Mouse (Mus musculus) 416B (cell line): Measurements from ENCODE around the gene Ifi209.
"Not testable (repeated sequence)": the region's sequence is repeated elsewhere in the genome, so short reads cannot be mapped to it uniquely, and the experiment has no call there.

ENCODE experiments used
- DNase-seq: peaks from one replicate; pipeline ENCODE4 v3.0.0; 2011; ENCODE audit warnings: low read depth

Gene Ifi209

DNA sequence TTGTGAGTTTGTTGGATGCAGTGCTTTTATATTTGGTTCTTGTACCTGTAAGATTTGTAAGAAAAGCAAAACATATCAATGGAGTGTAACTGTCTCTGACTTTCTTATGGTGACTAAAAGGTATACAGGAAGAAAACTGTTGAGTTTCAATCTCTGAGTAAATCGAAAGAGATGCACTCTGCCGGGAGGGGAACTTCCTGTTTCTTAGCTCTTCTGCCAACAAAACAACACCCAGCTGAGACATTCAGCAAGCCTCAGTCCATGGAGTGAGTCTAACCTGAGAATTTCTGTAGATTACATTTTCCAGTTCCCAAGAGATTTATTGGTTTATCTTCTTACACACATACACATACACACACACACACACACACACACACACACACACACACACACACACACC lies at the start of gene Ifi209:
Gene Ifi209, plus strand, starts transcription at position 296 of the 400 bp plus-strand sequence.
- DNase-seq, result not testable (repeated sequence)

DNA sequence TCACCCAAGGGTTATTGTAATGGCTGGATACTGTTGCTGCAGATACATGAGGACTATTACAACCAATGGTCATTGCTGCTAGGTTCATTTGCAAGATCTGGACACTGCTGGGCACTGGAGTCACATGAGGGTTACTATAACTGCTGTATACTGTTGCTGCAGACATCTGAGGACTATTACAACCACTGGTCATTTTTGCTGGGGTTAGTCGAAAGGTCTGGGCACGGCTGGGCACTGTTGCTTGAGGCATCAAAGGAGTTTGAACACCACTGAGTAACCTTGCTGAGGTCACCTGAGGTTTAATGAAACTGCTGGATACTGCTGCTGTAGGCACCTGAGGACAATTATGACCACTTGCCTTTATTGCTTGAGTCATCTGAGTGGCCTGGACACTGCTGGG lies 41.0 kb upstream of the Ifi209 start:
- DNase-seq, result not testable (repeated sequence)

DNA sequence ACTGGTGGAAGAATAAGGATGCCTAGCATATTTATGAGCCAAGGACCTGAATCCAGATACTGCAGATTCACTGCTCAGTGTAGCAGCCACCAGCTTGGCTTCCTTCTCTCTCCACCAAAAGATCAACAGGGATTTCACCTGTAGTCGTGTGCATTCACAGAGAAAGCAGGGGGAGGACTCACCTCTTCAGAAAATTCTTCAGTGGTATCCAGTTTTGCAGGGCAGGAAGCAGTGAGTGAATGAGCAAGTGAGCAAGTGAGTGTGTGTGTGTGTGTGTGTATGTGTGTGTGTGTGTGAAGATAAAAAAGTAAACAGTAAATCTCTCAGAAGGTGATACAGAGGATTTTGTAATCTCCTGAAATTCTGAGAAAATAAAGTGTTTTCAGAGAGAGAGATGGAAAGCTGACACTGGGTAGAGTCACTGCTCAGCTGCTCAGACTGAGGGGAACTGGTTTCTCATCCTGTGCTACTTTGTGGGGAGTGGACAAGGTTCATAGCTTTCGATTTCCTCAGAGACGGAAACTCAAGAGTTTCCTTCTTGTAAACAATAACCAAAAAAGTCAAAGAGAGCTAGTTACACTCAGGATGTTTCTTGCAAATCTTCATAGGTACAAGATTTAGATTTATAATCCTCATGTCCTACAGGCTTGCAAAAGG lies 31.8 kb upstream of the Ifi209 start, which contains the start of gene Ifi213:
Gene Ifi213, minus strand, starts transcription at position 437 of the 657 bp plus-strand sequence.
- not testable (repeated sequence) for DNase-seq

DNA sequence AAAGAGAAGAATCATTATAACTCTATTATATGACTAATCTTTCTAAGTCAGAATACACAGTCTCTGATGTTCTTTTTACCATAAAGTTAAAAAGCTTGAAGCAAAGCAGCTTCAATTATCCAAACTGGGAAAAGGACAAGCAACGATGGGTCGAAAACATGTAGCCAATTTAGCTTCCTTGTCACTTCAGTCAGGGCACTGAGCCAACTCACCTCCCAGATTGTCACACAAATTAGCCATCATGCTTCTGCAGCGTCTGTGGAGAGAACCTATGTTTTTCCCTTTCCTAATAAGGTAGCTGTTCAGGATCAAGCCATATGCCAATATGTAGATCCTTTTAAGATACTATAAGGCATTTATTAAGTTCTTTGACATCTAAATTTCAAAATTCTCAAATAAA lies 20.4 kb upstream of the Ifi209 start:
- DNase-seq, result not testable (repeated sequence)

DNA sequence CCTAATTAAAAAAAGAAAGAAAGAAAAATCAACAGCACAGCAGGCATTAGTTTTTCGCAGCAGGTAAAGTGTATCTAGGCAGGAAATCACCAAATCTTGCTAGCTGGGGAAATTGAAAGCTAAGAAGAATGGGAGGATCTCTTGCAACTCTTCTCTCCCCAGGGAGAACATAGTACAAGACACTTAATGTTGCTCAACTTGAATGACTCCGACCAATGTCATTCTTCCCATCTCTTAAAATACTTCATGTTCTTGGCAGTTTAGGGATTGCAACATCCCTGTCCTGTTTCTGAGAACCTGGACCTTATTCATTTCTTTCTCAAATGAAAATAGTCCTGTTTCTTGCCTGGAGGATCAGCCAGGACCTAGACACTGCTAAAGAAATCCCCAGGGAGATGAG lies 8.5 kb upstream of the Ifi209 start:
- DNase-seq, result not testable (repeated sequence)

DNA sequence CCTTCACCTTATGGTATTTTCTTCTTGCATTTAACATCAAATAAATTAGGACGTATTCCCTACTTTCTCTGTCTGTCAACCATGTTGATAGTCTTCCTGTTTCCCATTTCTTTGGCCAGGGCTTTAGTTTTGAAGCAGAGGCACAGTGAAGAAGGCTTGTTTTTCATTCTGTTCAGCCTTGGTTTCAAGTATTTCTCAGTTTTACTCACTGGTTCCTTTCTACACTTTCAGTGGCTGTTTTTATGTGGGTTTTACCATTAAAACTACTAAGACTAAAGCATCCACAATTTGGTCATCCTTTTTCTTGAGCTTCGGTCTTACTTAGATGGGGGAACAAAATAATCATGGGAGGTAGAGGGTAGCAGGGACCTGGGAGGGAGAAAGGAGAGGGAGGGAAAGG lies 6.7 kb upstream of the Ifi209 start:
- no peak for DNase-seq

DNA sequence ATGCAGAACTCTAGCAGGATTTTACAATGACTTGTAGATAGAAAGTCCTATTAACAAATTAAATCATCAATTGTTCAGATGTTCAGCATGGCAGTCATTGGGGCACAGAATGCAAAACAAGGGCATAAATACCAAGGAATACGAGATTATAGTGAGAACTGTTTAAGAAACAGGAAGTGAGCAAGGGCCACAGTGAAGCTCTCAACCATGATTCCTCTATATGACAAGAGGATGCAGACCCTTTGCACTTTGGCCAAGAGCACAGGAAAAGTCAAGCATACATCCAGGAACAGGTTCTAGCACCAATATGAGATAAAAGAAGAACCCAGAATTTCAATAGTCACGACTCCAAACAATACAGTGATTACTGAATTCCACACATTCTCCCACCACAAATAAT lies 4.0 kb upstream of the Ifi209 start:
- no peak for DNase-seq

DNA sequence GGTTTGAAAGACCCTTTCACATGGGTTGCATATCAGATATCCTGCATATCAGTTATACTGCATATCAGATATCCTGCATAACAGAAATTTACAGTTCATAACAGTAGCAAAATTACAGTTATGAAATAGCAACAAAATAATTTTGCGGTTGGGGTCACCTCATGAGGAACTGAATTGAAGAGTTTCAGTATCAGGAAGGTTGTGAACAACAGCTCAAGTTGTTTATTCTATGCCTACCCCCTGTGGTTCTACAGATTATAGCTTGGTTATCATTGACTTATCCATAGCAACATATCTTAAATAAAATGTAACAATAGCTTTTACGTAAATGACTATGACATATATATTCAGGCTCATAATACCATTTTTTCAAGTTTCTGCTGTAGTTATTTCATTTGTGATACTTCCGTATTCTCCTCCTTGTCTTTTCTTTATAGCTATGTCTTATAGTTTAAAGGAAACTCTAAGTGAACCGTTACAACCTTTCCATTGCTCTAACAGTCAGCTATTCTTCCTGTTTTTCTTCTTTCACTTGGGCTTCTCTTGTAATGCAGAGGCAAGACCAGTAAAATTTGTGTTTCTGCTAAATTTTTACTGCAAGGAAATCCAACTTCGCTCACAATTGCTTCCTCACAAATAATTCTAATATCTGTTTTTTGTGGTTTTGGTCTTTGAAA lies 3.4 kb downstream of the Ifi209 start:
- DNase-seq, result no peak

DNA sequence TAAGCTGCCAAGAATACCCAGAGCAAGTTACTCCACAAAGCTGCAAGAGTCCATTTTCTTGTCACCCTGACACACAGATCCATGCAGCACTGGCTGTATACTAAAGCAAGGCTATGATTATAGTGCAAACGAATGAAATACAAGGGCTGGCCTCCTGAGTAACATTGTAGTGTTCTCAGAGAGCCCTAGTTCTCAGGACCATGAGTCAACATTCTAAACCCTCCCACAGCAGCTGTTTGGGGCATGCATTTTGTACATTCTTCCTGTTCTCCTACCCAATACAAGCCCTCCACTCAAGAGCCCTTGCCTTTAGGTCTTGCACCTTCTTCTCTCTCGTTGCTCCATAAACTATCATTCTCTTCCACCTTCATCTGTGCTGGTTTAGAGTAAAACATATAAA lies 14.7 kb downstream of the Ifi209 start:
- DNase-seq, result no peak

DNA sequence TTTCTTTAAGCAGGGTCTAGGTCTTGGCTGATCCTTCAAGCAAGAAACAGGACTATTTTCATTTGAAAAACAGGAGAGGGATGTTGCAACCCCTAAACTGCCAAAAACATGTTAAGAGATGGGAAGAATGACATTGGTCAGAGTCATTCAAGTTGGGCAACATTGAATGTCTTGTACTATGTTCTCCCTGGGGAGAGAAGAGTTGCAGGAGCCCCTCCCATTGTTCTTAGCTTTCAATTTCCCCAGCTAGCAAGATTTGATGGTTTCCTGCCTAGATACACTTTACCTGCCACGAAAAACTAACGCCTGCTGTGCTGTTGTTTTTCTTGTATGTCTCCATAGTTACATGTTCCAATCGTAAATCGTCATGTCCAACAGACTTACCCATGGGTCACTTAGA lies 27.3 kb downstream of the Ifi209 start:
- no peak for DNase-seq

DNA sequence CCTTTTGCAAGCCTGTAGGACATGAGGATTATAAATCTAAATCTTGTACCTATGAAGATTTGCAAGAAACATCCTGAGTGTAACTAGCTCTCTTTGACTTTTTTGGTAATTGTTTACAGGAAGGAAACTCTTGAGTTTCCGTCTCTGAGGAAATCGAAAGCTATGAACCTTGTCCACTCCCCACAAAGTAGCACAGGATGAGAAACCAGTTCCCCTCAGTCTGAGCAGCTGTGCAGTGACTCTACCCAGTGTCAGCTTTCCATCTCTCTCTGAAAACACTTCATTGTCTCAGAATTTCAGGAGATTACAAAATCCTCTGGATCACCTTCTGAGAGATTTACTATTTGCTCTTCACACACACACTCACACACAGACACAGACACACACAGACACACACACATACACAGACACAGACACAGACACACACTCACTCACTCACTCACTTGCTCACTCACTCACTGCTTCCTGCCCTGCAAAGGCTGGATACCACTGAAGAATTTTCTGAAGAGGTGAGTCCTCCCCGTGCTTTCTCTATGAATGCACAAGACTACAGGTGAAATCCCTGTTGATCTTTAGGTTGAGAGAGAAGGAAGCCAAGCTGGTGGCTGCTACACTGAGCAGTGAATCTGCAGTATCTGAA lies 42.9 kb downstream of the Ifi209 start, which contains the start of gene Ifi208:
Gene Ifi208, plus strand, starts transcription at position 218 of the 640 bp plus-strand sequence.
- DNase-seq, result not testable (repeated sequence)

DNA sequence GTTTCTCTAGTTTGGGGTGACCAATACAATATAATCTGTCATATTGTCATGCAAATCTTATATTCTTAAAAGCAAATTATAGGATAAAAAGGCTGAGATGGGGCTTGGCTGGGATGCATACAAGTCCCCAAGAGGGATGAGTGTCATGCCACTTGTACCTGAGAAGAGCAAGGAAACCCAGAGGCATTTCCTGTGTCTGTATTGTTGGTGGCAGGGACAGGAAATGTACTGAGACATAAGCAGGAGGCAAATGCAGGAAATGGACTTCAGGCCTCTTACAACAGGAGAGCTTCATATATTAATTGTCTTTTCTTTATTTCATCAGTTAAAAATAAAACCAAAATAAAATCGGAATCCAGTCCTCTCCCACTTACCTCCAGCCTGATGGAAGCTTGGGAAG lies 47.9 kb downstream of the Ifi209 start:
- DNase-seq, result not testable (repeated sequence)

DNA sequence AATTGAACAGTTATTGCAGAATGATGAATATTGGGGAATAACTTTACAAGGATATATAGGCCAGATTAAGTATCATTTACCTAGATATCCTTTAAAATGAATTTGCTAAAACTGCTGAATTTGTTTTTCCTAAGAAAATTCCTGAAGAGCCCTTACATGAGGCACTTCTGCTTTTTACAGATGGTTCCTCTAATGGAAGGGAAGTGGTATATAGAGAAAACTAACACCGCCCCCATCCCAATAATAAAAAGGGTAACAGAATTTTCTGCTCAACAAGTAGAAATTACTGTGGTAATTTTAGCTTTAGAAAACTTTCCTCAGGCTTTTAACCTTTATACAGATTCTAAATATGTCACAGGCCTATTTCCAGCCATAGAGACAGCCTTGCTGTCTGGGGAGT lies 63.6 kb downstream of the Ifi209 start:
- no peak for DNase-seq
